Mouse (Mus musculus) spleen, embryonic (tissue): ENCODE results near the gene Sox14.

Source experiments
- CTCF ChIA-PET: fragments of 350-600 bp; sonication (Branson Sonifier 250); formaldehyde crosslinking; loops from one replicate; lab custom pipeline; 2022; lab: Charles Lee

Sox14 gene

DNA sequence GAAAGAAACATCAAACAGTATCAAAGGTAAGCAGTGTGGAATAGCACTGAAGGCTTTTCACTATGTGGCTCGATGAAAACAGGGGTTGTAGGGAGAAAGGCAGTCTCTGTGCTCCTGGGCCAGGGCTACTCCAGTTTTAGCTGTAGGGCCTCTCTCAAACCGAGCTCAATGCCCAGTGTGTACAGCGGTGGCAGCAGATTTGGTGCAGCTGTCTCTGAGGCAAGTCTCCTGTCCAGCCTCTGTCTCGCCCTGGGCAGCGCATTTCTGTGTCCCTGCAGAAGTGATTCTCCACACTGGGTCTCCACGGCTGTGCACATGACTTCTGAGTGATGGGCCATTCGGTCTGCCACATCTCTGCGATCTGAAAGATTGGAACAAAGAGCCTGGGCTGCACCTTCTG lies 27.6 kb downstream of the Sox14 start:
- CTCF ChIA-PET = no interaction called here

DNA sequence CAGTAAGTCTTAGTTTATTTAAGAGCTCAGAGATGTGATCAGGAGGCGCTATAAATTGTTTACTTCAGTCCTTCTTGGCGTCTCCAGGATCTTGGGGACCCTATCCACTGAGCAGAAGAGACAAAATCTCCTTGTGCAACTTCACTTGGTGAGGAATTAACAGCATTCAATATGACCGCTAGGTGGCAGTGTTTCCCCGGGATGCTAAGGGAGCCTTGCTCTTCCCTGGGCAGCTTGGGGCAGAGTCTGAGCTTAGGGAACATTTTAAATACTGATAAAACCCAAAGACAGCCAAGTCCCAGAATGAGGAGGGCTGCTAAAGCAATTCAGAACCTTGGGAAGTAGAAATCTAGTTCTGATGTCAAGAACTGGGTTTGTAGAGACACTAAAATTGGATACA lies 29.1 kb downstream of the Sox14 start:
- CTCF ChIA-PET = interaction anchor here (0.8 kb wide), 1 partner anchor 763 kb away, joined by 9 read pairs; no protein-coding TSS in a partner anchor

DNA sequence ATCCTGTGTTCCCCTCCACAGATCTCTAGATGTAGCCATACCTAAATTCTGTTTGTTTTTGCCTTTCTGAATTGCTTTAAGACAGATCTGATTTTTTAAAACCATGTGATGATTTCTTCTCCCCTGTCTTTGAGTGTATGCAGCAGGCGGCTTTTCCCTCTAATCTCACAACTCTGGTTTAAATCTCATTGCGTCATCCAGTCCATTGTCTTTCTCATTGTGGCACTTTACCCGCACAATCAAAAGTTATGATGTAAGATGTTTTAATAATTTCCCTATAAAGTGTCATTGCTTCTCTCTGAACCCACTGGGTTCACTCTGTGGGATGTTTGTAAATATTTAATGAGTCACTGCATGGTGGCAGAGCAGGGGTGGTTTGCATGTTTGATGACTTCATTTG lies 36.6 kb downstream of the Sox14 start:
- CTCF ChIA-PET = no interaction called here

DNA sequence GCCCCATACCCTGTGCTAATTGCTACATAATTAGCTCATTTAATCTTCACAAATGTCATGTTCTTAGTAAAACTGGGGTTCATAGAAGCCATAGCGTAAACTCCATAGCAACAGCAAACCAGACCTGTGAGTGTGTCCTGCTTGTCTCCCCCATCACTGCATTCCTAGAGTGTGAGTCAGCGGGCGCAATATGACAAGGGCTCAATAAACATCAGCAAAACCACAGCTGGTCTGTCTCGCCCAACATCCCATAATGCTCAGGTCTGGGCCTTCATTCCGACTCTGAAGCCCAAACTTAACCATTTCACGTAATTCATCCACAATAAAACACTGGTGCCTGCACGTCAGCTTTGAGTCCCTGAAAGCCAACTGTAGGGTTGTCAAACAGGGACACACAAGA lies 37.1 kb downstream of the Sox14 start:
- CTCF ChIA-PET = no interaction called here

DNA sequence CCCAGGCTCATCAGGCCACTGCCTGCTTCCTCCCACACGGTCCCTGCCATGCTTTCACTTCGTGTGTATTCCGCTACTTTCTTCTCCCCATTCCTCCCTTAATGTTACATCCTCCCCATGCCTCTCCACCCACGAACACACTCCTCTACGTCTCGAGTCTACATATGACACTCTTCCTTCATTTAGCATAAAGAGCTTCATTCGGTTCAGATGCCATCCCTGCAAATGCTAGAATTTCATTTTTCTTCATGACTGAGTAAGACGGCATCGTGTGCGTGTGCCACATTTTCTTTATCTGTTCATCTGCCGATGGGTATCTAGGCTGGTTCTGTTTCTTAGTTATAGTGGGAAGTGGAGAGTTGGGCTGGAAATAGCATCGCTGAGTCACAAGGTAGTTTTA lies 39.3 kb downstream of the Sox14 start:
- CTCF ChIA-PET = no interaction called here

DNA sequence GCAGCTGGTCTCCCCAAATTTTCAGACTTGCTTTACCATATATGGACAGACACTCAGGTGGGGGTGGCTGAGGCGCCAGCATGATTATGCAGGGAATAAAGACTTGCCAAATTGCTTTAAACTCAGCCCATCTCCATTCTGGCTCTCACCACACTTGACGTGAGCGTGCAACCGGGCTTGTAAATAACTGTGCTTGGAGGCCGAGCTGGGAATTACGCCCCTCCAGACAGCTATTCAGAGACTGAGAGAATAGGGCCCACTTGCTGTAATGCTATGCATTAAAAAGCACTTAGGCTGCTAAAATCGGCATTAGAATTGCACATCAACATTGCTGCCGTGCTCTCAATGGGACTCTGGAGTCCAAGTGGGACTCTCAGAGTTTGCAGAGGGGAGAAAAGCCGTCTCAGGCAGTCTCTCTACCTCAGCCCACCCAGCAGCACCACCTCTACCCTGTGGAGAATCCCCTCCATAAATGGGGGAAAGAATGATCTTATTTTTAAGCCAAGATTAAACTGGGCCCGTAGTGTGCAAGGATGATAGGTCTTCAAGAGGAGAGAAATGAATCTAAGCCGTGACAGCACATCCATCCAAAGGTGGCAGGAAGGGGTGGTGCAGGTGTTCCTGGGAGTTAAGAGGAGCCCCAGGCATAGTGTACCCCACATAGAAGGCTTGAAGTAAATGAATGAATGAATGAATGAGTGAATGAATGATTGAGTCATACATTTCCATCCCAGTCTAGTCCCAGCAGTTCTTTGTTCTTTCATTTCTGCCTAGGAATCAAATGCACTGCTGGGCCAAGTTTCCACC lies 40.1 kb downstream of the Sox14 start:
- CTCF ChIA-PET = no interaction called here
